In genomic region chr1:161894126-161894525, GRCm38 (mm10) we compare ENCODE assay signal across 14 mouse cellular contexts. TPM values are rescaled to one million over a fixed set of nuclear protein-coding genes. Genes with fewer than 3 reads are reported as not detected.
DNase-seq lines count a peak whose midpoint lies in the region; ATAC-seq and TF ChIP-seq lines count a peak whose summit lies in the region.
"Had no signal": no experiment of that assay in that cellular context is flagged by ENCODE, and none has a peak within 500 bp of the region (broad histone marks: within the 10 kb centered on the region; RNA-seq: fewer than 3 reads in every experiment).

No protein-coding gene starts in this region.

- no peak for TF ChIP-seq RAD21 in CH12.LX (IDR thresholded peaks at IDR 0.05; ENCODE audit: low read depth, low read length)

- no peak overlapping the region for H3K4me2 ChIP-seq in midbrain, embryonic 16.5 days (ENCODE audit: low read length)
- peak overlapping the region; percentile 38 for H3K4me2 ChIP-seq in CH12.LX (ENCODE audit: insufficient read depth, low read depth, poor library complexity, severe bottlenecking)
- no peak overlapping the region for H3K4me2 ChIP-seq in forebrain, embryonic 11.5 days (ENCODE audit: low read depth, low read length, severe bottlenecking)
- H3K4me2 ChIP-seq: limb, embryonic 13.5 days; neural tube, embryonic 13.5 days had no signal

- H3K9ac ChIP-seq in midbrain, embryonic 16.5 days (ENCODE audit: low read depth, low read length): no peak overlapping the region
- no peak overlapping the region; the same call in 1 of the 2 replicates for H3K9ac ChIP-seq in CH12.LX (ENCODE audit: insufficient read depth, low read depth)
- no peak overlapping the region for H3K9ac ChIP-seq in forebrain, embryonic 11.5 days (ENCODE audit: low read length)
- H3K9ac ChIP-seq: limb, embryonic 13.5 days; neural tube, embryonic 13.5 days had no signal

- H3K36me3 ChIP-seq in midbrain, embryonic 10.5 days: no peaks in the 10 kb centered on the region
- no peaks in the 10 kb centered on the region for H3K36me3 ChIP-seq in midbrain, embryonic 16.5 days (ENCODE audit: control insufficient read depth, insufficient read depth, low read length)
- H3K36me3 ChIP-seq in CH12.LX (replicated peaks in 1 of 2; ENCODE audit: control insufficient read depth in 1 of 2, insufficient read depth in 1 of 2, low read length in 1 of 2) (no peaks in the 10 kb centered on the region), macrophage (ENCODE audit: inconsistent target) (no peaks in the 10 kb centered on the region)
- H3K36me3 ChIP-seq in forebrain, embryonic 11.5 days (ENCODE audit: control insufficient read depth, insufficient read depth, low read length): no peaks in the 10 kb centered on the region
- H3K36me3 ChIP-seq: limb, embryonic 13.5 days; neural tube, embryonic 13.5 days had no signal

- no peak for DNase-seq in midbrain, embryonic 10.5 days (ENCODE audit: low spot score)
- DNase-seq in CH12.LX (ENCODE audit: extremely low read depth): no peak
- DNase-seq in forebrain, embryonic 11.5 days (ENCODE audit: low spot score): no peak
- no peak for DNase-seq in layer of hippocampus, postnatal 10 days (ENCODE audit: low spot score in 2 of 2)
- no peak for DNase-seq in lung, postnatal 10 days
- DNase-seq: cerebellum, adult 9-11 months; right cerebral cortex, postnatal 14 days had no signal

- no peaks in the 10 kb centered on the region for H3K9me3 ChIP-seq in midbrain, embryonic 10.5 days (replicated peaks)
- no peaks in the 10 kb centered on the region for H3K9me3 ChIP-seq in midbrain, embryonic 16.5 days (replicated peaks; ENCODE audit: control insufficient read depth, low read length, poor library complexity, severe bottlenecking)
- no peaks in the 10 kb centered on the region for H3K9me3 ChIP-seq in CH12.LX (replicated peaks; ENCODE audit: low read length)
- no peaks in the 10 kb centered on the region for H3K9me3 ChIP-seq in forebrain, embryonic 11.5 days (ENCODE audit: control insufficient read depth, low read length)
- H3K9me3 ChIP-seq: neural tube, embryonic 13.5 days had no signal

- TF ChIP-seq CTCF in CH12.LX (conservative IDR thresholded peaks at IDR 0.05 in 1 of 2, IDR thresholded peaks at IDR 0.05 in 1 of 2; ENCODE audit: low read depth in 2 of 2, low read length in 2 of 2): no peak

- no peaks in the 10 kb centered on the region for H3K27me3 ChIP-seq in midbrain, embryonic 10.5 days (ENCODE audit: low read depth, poor library complexity, severe bottlenecking)
- H3K27me3 ChIP-seq in midbrain, embryonic 16.5 days (ENCODE audit: control insufficient read depth, insufficient read depth, low read depth, low read length): no peaks in the 10 kb centered on the region
- H3K27me3 ChIP-seq in CH12.LX (replicated peaks): no peaks in the 10 kb centered on the region
- H3K27me3 ChIP-seq in forebrain, embryonic 11.5 days (ENCODE audit: control insufficient read depth, insufficient read depth, low read length): no peaks in the 10 kb centered on the region
- H3K27me3 ChIP-seq: limb, embryonic 13.5 days; neural tube, embryonic 13.5 days had no signal

- 85% methylated on average over 2 of the region's 2 CpGs for WGBS in midbrain, embryonic 10.5 days
- 90% methylated on average over 2 of the region's 2 CpGs for WGBS in midbrain, embryonic 16.5 days
- 8% methylated on average over 2 of the region's 2 CpGs for WGBS in macrophage (ENCODE audit: missing documents)
- WGBS in forebrain, embryonic 11.5 days: 81% methylated on average over 2 of the region's 2 CpGs

- 0 out of 2 replicates have a peak, but pooled peaks cover 5% of the 10 kb centered on the region for H3K4me1 ChIP-seq in midbrain, embryonic 10.5 days
- H3K4me1 ChIP-seq in midbrain, embryonic 16.5 days (ENCODE audit: control insufficient read depth, insufficient read depth, low read length): no peaks in the 10 kb centered on the region
- H3K4me1 ChIP-seq in CH12.LX (ENCODE audit: control insufficient read depth in 1 of 2, insufficient read depth in 2 of 2): peaks cover 27 to 70% of the 10 kb centered on the region in 2 experiments
- no peaks in the 10 kb centered on the region for H3K4me1 ChIP-seq in forebrain, embryonic 11.5 days (replicated peaks; ENCODE audit: control insufficient read depth, insufficient read depth, low read length)
- H3K4me1 ChIP-seq: neural tube, embryonic 13.5 days had no signal

- in situ Hi-C loops in CH12.LX (cut with MboI; ENCODE audit: low pct_ligation_motif_present, low pct_unique_long_range_greater_than_20kb, low sequenced_read_pairs): no loop called here

- H3K79me2 ChIP-seq in CH12.LX (replicated peaks; ENCODE audit: control insufficient read depth, extremely low read depth, insufficient read depth, poor library complexity, severe bottlenecking) (no peaks in the 10 kb centered on the region), macrophage (ENCODE audit: inconsistent target) (no peaks in the 10 kb centered on the region)

- no peak for ATAC-seq in midbrain, embryonic 16.5 days
- ATAC-seq in erythroid progenitor cell, adult 5-6 weeks (replicated peaks; ENCODE audit: low FRiP score, poor library complexity, severe bottlenecking): peak; percentile 64
- no peak for ATAC-seq in forebrain, embryonic 11.5 days (replicated peaks; ENCODE audit: low FRiP score)
- ATAC-seq: intestine, postnatal 0 days had no signal

- H3K4me3 ChIP-seq in midbrain, embryonic 10.5 days: no peak overlapping the region
- H3K4me3 ChIP-seq in midbrain, embryonic 16.5 days (ENCODE audit: low read depth, low read length): no peak overlapping the region
- H3K4me3 ChIP-seq in CH12.LX (replicated peaks in 1 of 3; ENCODE audit: low read depth in 2 of 3, low read length in 2 of 3, poor library complexity in 1 of 3) (no peak overlapping the region), macrophage (ENCODE audit: inconsistent target) (no peak overlapping the region)
- no peak overlapping the region for H3K4me3 ChIP-seq in forebrain, embryonic 11.5 days (ENCODE audit: low read depth, low read length)
- H3K4me3 ChIP-seq: layer of hippocampus, adult 2 months; limb, embryonic 13.5 days; neural tube, embryonic 13.5 days had no signal

- TF ChIP-seq EP300 in CH12.LX (IDR thresholded peaks at IDR 0.05; ENCODE audit: low read length): no peak

- H3K27ac ChIP-seq in midbrain, embryonic 10.5 days (replicated peaks): 0 out of 2 replicates have a peak overlapping the region, but pooled peaks have one; percentile 23
- no peak overlapping the region for H3K27ac ChIP-seq in midbrain, embryonic 16.5 days (ENCODE audit: low read length)
- H3K27ac ChIP-seq in CH12.LX (ENCODE audit: insufficient read depth, low read depth): peak overlapping the region; percentile 62
- peak overlapping the region; percentile 51 for H3K27ac ChIP-seq in macrophage
- H3K27ac ChIP-seq in forebrain, embryonic 11.5 days (ENCODE audit: low read depth, low read length): no peak overlapping the region
- H3K27ac ChIP-seq: layer of hippocampus, adult 2 months; limb, embryonic 13.5 days; neural tube, embryonic 13.5 days had no signal

- dilution Hi-C loops in CH12.LX (cut with MboI; ENCODE audit: extremely low pct_ligation_motif_present, extremely low pct_unique_long_range_greater_than_20kb, low sequenced_read_pairs): no loop called here

- no peak for TF ChIP-seq POLR2A in CH12.LX (IDR thresholded peaks at IDR 0.05; ENCODE audit: low read depth, low read length)

TF ChIP-seq in CH12.LX, 34 proteins besides CTCF, POLR2A, EP300 and RAD21:
- no peak for TF ChIP-seq POLR2AphosphoS2 (IDR thresholded peaks at IDR 0.05; ENCODE audit: low read depth, low read length)
- no peak for TF ChIP-seq NELFE (IDR thresholded peaks at IDR 0.05; ENCODE audit: low read depth, low read length)
- 0 out of 2 replicates have a peak, but pooled peaks have one; percentile 32 for TF ChIP-seq RCOR1 (conservative IDR thresholded peaks at IDR 0.05; ENCODE audit: low read depth, low read length)
- TF ChIP-seq MAFK (IDR thresholded peaks at IDR 0.05; ENCODE audit: insufficient replicate concordance, low read length): no peak
- no peak for TF ChIP-seq JUND (conservative IDR thresholded peaks at IDR 0.05; ENCODE audit: low read depth, low read length)
- TF ChIP-seq USF2 (conservative IDR thresholded peaks at IDR 0.05; ENCODE audit: low read depth, low read length): no peak
- no peak for TF ChIP-seq GABPA (IDR thresholded peaks at IDR 0.05; ENCODE audit: insufficient replicate concordance, low read depth, low read length)

RNA-seq across cellular contexts. Expression of gene Suco, which starts 17.6 kb away (rescaled TPM):
- polyA plus RNA-seq in midbrain, embryonic 10.5 days (2016; fragmentation: Nextera tagmentation; extraction: Ambion mirVana): 19.0 and 20.8 TPM in 2 replicates
- polyA plus RNA-seq in midbrain, embryonic 16.5 days (2015; fragmentation: Nextera tagmentation; extraction: Ambion mirVana): 20.9 and 22.6 TPM in 2 replicates
- total RNA-seq in CH12.LX (2012; rRNA removed) (21.8 and 22.1 TPM in 2 replicates), CH12.LX (2014; rRNA removed) (32.0 and 36.1 TPM in 2 replicates)
- polyA plus RNA-seq in CH12.LX (2012; ENCODE audit: insufficient read length, low read depth) (39.0 and 41.9 TPM in 2 replicates), macrophage (2018) (10.4 to 16.7 TPM (median 11.4 TPM) in 3 replicates)
- total RNA-seq in erythroid progenitor cell, adult 5-6 weeks (2015; ENCODE audit: low replicate concordance): 142 and 160 TPM in 2 replicates
- 248 and 268 TPM in 2 replicates for total RNA-seq in erythroid progenitor cell, adult 5-6 weeks (2017; ENCODE audit: low replicate concordance)
- 100 to 1,000 TPM in 14 of 26 experiments, 10 to 100 TPM in 12; 55.4 to 354 (median 109) TPM for total RNA-seq in macrophage (2018; cell fraction: chromatin; rRNA removed)
- 10 to 100 TPM; 19.5 to 70.7 (median 26.5) TPM for total RNA-seq in macrophage (2018; cell fraction: cytosol; rRNA removed)
- 100 to 1,000 TPM in 5 of 26 experiments, 10 to 100 TPM in 21; 45.7 to 127 (median 77.5) TPM for total RNA-seq in macrophage (2018; cell fraction: nucleus; rRNA removed)
- 28.2 and 34.0 TPM in 2 replicates for polyA plus RNA-seq in forebrain, embryonic 11.5 days (2014; fragmentation: Nextera tagmentation; extraction: Ambion mirVana)
- 10 to 100 TPM; 36.7 to 44.8 TPM for total RNA-seq in layer of hippocampus, postnatal 10 days (2021)

Comparison
In these comparisons a context has a peak if more than half of its experiments do, and no peak if none do; other contexts are left out.
1. H3K27ac ChIP-seq: peak in midbrain, embryonic 10.5 days (single experiment), CH12.LX (single experiment) and macrophage (single experiment); none in midbrain, embryonic 16.5 days (single experiment) and forebrain, embryonic 11.5 days (single experiment).